Comparison of ENCODE assay signal across 15 mouse cellular contexts in the genomic region with DNA sequence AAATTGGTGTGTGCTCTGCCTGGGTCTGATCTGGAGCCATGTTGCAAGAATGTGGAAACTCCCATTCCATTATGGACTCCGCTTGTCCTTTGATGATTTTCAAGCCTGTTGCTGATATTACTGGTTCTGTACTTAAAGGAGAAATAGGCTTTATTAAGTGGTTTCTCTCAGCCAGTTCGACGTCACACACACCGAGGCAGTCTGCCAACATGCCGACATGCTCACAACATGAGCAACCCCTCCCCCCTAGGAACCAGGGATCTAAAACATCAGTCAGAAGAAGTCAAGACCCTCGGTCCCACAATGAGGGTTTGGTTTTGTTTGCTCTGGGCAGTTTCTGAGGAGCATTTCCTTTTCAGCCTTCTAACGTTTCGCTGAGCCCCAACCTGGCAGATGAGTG. TPM values are rescaled to one million over a fixed set of nuclear protein-coding genes. Genes with fewer than 3 reads are reported as not detected.
DNase-seq lines count a peak whose midpoint lies in the region; TF ChIP-seq lines count a peak whose summit lies in the region.
"Had no signal": no experiment of that assay in that cellular context is flagged by ENCODE, and none has a peak within 500 bp of the region (broad histone marks: within the 10 kb centered on the region; RNA-seq: fewer than 3 reads in every experiment).

No protein-coding gene starts in this region.

- H3K36me3 ChIP-seq in limb, embryonic 10.5 days = peaks cover 17% of the 10 kb centered on the region

- H3K27me3 ChIP-seq in limb, embryonic 10.5 days (ENCODE audit: low read depth, poor library complexity, severe bottlenecking) = no peaks in the 10 kb centered on the region
- H3K27me3 ChIP-seq: forebrain, embryonic 15.5 days; neural tube, embryonic 15.5 days had no signal

- intact Hi-C loops in heart, postnatal 25 days (cut with DNase I) = no loop called here

- WGBS in limb, embryonic 10.5 days = 66% methylated on average over 8 of the region's 8 CpGs

- no peak for TF ChIP-seq POLR2A in brain, embryonic 14.5 days (IDR thresholded peaks at IDR 0.05; ENCODE audit: borderline replicate concordance, extremely low read depth, insufficient read depth, insufficient read length, poor library complexity, severe bottlenecking)

- no peak overlapping the region for H3K4me3 ChIP-seq in limb, embryonic 10.5 days
- H3K4me3 ChIP-seq: forebrain, embryonic 15.5 days; hindbrain, embryonic 10.5 days; left cerebral cortex, adult 2 months; neural tube, embryonic 15.5 days had no signal

- peaks cover 46% of the 10 kb centered on the region for H3K4me1 ChIP-seq in limb, embryonic 10.5 days

- H3K9me3 ChIP-seq in limb, embryonic 10.5 days (replicated peaks) = no peaks in the 10 kb centered on the region
- H3K9me3 ChIP-seq: forebrain, embryonic 15.5 days; hindbrain, embryonic 10.5 days; neural tube, embryonic 15.5 days had no signal

- peak; percentile 83 for DNase-seq in heart, adult 11 months
- DNase-seq in heart, postnatal 25 days (ENCODE audit: low spot score) = no peak
- DNase-seq in kidney, postnatal 14 days = peak; percentile 22
- no peak for DNase-seq in kidney, postnatal 25 days
- DNase-seq in brain, embryonic 14.5 days (ENCODE audit: low read depth) = peak; percentile 58
- DNase-seq in limb, embryonic 10.5 days (ENCODE audit: low spot score) = no peak
- no peak for DNase-seq in spleen, postnatal 4 days (ENCODE audit: low spot score in 2 of 2)
- no peak for DNase-seq in yolk sac, embryonic 10.5 days (ENCODE audit: low spot score)
- DNase-seq: B cell, adult 2 months; right cerebral cortex, postnatal 4 days had no signal

- TF ChIP-seq CTCF in brain, embryonic 14.5 days (IDR thresholded peaks at IDR 0.05; ENCODE audit: borderline replicate concordance, extremely low read depth, insufficient read depth, insufficient read length) = no peak

- peak overlapping the region; percentile 72 for H3K27ac ChIP-seq in limb, embryonic 10.5 days
- H3K27ac ChIP-seq: forebrain, embryonic 15.5 days; left cerebral cortex, adult 2 months; neural tube, embryonic 15.5 days had no signal

RNA-seq across cellular contexts. Expression of gene Adcy5, which starts 45.5 kb away (rescaled TPM):
- total RNA-seq in heart, postnatal 25 days (2021) = 10 to 100 TPM; 54.8 to 55.3 TPM
- polyA plus RNA-seq in brain, embryonic 14.5 days (2012; rRNA removed) = 25.5 and 36.2 TPM in 2 replicates
- 0.41 and 0.63 TPM in 2 replicates for polyA plus RNA-seq in limb, embryonic 10.5 days (2016; fragmentation: Nextera tagmentation; extraction: Ambion mirVana)
- total RNA-seq: common myeloid progenitor, adult 5-6 weeks had no signal

Comparison
In these comparisons a context has a peak if more than half of its experiments do, and no peak if none do; other contexts are left out.
1. DNase-seq: peak in heart, adult 11 months (single experiment), kidney, postnatal 14 days (single experiment) and brain, embryonic 14.5 days (single experiment); none in heart, postnatal 25 days (single experiment), kidney, postnatal 25 days (0 of 2), limb, embryonic 10.5 days (single experiment), spleen, postnatal 4 days (0 of 2) and yolk sac, embryonic 10.5 days (single experiment).
2. RNA of gene Adcy5, which starts 45.5 kb away (polyA plus RNA-seq): 25.5 to 36.2 TPM in brain, embryonic 14.5 days; 0.41 to 0.63 TPM in limb, embryonic 10.5 days; every median in the first group is over 10 times any median in the second.